Mouse (Mus musculus) forelimb bud, embryonic 11.5 days (tissue): ENCODE measurements at regions not wholly inside any gene's neighbourhood (a gene's known extent, or its start where the extent isn't known, plus 50 kb on each side); places are given as distances from the start of the nearest gene placed in this dataset.

Experiments used
- DNase-seq: peaks from one replicate; pipeline ENCODE4 v3.0.0-alpha.2; 2012; ENCODE audit warnings: low read depth, low spot score

GRCm38 (mm10) chr13:16669281-16669680 is 657.6 kb downstream of the Inhba start:
- DNase-seq = no peak

GRCm38 (mm10) chr13:16670047-16670733 is 658.5 kb downstream of the Inhba start:
- DNase-seq = no peak

- DNase-seq = no peak
These were observed 659.1 kb downstream of the Inhba start for GRCm38 (mm10) chr13:16670736-16671135.

DNA sequence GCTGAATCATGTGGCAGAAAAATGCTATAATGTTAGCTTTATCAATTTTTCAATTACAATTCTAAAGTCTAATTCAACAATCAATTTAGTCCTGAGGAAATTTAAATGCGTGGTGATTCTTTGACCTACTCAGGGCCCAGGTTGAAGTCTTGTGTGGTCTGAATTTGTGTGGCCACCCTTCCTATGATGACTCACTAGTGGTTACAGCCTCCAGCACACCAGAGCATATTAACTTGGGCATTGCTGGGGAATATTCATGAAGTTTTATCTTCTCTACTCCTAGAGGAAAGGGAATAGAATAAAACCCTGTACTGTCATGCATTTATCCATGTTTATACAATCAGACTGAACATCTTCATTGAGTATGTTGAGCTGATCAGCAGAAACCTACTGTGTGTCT is 665.2 kb downstream of the Inhba start:
- no peak for DNase-seq

GRCm38 (mm10) chr13:16678246-16679024 is 666.8 kb downstream of the Inhba start:
- DNase-seq = no peak

DNA sequence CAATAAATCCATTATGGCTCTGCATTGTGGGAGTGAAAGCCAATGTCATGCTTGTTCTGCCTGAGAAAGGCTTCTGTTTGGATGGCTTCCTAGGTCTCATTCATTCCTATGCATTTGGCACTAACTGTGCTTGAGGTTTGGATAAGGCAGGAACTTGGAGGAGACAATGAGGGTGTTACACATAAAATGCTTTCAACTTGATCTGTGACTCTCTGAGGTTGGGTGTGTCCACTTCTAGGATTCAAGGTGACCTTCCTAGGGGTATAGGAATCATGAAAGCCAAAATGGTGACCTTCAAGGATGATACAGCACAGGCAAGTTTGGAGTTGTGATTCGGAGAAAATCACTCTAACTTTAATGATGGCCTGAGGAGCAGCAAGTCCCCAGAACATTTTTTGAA is 682.5 kb downstream of the Inhba start:
- no peak for DNase-seq

- DNase-seq = no peak
These were observed 689.3 kb downstream of the Inhba start for GRCm38 (mm10) chr13:16700934-16701333.

GRCm38 (mm10) chr13:16702138-16702537 is 690.5 kb downstream of the Inhba start:
- no peak for DNase-seq

GRCm38 (mm10) chr13:16705217-16706104 is 693.8 kb downstream of the Inhba start:
- DNase-seq = no peak

DNA sequence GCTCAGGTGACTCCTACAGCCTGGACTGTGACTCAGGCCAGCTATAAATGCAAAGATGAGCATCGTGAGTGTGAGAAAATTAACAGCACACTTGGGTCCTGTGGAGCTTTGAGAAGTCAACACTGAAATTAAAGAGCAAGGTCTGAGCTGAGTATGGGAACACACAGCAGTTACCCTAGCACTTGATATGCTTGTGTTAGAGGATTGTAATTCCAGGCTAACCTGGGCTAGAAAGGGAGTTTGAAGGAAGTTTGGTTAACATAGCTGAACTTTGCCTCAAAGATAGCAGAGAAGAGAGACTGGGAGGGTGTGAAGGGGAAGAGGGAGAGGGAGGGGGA is 694.4 kb downstream of the Inhba start:
- no peak for DNase-seq

DNA sequence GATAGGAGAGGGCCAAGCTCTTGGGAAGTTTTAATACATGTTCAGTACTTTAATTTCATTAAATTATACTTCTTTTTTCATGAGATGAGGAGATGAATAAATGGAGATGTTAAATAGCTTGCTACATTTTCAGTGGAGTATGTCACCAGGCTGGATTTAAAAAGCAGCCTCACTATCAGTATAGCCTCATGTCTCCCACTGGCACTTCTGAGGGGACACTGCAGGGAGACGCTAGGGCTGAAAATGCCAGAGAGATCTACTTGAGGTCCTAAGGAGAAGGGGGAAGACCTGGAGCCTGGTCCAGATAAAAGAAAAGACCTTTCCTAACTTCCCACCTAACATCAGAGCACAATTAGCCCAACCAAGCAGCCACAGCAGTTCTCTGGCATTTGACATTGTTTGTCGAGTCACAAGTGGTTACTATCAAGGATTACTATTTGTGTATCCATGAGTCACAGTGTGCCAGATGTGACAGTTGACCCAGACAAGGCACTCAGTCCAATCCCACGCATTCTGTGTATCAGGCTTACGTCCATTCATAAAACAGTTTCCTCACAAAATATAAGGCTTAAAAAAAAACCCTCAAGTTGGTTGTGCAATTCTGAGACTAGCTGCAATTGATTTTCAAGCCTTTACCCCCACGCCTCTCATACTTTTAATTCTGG is 703.8 kb downstream of the Inhba start:
- no peak for DNase-seq

- DNase-seq = no peak
These were observed 704.7 kb downstream of the Inhba start for GRCm38 (mm10) chr13:16716340-16716739.

- no peak for DNase-seq
These were observed 705.4 kb downstream of the Inhba start for GRCm38 (mm10) chr13:16716796-16717749.

GRCm38 (mm10) chr13:16720090-16720489 is 708.4 kb downstream of the Inhba start:
- no peak for DNase-seq

GRCm38 (mm10) chr13:16725350-16725749 is 713.7 kb downstream of the Inhba start:
- no peak for DNase-seq

DNA sequence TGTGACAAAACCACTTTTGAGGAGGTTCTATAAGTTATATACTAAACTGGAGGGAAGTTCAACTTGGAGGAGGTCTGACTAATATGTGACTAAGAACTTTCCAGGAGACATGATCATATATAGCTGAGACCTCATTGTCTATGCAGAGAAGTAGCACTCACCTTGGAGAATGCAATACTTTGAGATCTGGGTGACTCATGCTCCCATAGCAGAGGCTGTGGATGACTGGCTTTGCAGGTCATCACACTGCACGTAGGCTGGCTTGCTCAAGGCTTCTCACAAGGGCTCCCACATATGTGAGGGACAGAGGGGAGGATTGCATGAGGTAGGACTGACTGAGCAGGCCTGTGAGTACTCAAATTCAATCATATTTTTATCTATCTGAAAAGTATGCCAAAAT is 726.7 kb downstream of the Inhba start:
- DNase-seq = no peak

DNA sequence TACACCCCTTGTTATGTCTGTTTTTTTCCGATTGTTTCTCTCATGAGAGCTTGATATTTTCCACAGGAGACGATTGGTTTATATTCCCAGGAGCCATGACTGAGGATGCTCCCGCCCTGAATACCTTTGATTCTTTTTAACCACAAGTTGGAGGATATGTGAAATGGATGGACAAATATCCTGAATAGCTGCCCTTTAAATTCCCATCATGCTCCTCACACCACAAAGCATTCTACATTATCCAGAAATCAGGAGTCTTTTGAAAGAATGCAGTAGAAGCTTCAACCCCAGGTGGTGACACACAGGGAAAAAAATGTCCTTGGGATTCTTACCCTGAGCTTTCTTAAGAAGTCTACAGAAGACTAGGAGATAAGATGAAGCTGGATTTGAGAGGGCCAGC is 727.9 kb downstream of the Inhba start:
- no peak for DNase-seq

- DNase-seq = no peak
These were observed 732.6 kb downstream of the Inhba start for GRCm38 (mm10) chr13:16744237-16744636.

DNA sequence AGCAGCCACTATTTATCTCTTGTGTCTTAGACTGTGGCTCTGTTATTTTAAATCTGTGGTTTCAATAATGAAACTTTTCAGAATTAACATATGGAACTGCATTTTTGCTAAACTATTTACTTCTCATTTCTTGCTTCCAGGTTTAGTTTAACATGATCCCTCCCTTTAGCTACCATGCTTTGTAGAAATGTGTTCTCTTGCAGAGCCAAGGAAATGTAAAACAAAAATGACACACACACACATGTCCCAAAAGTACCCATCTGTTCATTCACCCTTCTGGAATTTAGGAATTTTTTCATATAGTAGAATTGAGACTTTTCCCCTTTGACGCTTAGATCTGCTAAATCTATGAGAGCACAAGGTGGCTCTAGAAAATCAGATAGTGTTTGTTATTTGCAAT is 734.0 kb downstream of the Inhba start:
- no peak for DNase-seq

- DNase-seq = no peak
These were observed 734.8 kb downstream of the Inhba start for GRCm38 (mm10) chr13:16746451-16746850.

- no peak for DNase-seq
These were observed 744.6 kb downstream of the Inhba start for GRCm38 (mm10) chr13:16756264-16756663.
